Mouse (Mus musculus) bone marrow, adult 2 months (tissue): Measurements from ENCODE around the gene Hoxc9.

Source experiments
- CTCF ChIP-seq: fragments of 200-500 bp; IDR thresholded peaks from 2 replicates; pipeline ENCODE4 v1.5.1; 2011; ENCODE audit warnings: low read length, control low read depth; ENCODE audit not compliant: control insufficient read depth, insufficient read depth
- POLR2A ChIP-seq: fragments of 200-500 bp; IDR thresholded peaks from 2 replicates; pipeline ENCODE4 v1.6.1; 2011; ENCODE audit warnings: low read depth, mild to moderate bottlenecking, control low read depth, low read length, borderline replicate concordance; ENCODE audit not compliant: control insufficient read depth

DNA sequence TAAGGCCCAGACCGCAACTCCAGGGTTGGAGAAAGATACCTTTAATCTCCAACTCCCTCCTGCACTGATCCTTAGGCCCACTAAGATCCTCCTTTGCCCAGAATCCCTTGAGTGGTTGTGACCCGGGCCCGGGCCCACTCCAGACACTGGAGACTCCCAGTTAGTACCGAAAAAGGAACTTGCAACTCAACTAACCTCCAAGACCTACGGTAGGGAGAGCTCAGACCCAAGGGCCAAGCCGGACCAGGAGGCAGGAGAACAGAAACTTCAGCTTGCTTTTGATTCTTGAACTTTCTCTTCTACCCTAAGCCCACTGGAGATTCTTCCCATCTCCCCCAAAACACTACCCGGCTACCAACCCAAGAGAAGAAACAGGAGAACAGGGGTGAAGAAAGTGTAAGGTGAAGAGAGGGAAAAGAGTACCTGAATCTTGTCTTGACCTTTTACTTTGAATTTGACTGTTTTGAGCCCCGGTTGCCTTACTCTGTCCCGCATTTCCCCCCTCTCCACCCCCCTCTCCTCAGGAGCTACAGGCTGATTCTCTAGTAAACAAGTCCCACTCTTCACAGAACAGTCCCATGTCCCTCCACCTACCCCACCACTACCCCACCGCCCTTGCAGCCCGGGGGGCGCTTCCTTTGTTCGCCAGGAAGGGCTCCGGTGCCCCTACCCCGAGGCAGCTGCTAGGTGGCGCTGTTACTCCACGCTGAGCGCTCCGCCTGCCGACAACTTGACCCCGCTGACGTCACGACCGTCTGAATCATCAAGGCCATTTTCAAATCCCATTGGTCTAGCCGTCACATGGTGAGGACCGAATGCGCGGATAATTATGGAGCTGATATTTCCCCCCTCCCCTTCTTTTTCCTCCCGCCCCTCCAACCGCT, 10.1 kb upstream of the Hoxc9 start:
- TF ChIP-seq CTCF (peak; percentile 69), POLR2A (no peak)
